Mouse (Mus musculus) left cerebral cortex, postnatal 36 days (tissue): ENCODE measurements around the gene Map3k3. TPM values are rescaled to one million over a fixed set of nuclear protein-coding genes. Genes with fewer than 3 reads are reported as not detected.

Source experiments
- DNase-seq, 2 experiments: peaks; one replicate each; pipeline ENCODE4 v3.0.0; 2021 to 2022; ENCODE audit warnings: low spot score in 2 of 2, mixed read lengths in 1 of 2
- intact Hi-C: fragments of 180-260 bp; cut with DNase I; formaldehyde crosslinking; loops from one replicate; pipeline ENCODE4 v1.15.1; 2025
- total RNA-seq, 2 experiments: library from RNA; stranded (reverse); gene quantifications; 2 replicates each; pipeline ENCODE4 v1.2.3; 2021

Map3k3 gene
- total RNA-seq, 2 experiments from 2014 or later, result 26.9 to 28.4 TPM

DNA sequence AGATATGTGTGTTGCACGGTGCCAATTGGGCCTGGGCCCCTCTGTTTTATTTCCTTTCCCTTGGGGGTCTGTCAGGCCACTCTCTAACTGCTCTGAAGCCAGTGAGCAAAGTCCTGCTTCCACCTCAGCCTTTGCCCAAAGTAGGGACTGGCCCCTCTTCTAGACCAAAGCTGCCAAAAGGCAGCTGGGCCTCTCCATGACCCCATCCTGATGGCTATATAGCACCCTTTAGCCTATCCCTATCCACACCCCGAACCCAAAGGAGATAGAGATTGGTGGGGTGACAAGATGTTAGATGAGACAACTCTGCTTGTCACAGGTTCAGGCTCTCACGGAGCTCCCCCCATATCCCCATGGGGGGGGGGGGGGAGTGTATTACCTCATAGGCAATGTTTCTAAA, 71.3 kb downstream of the Map3k3 start:
- no peak for DNase-seq
- intact Hi-C loops, result loop anchor here (5.0 kb wide), 1 partner anchor 77 kb away; no protein-coding TSS in a partner anchor

DNA sequence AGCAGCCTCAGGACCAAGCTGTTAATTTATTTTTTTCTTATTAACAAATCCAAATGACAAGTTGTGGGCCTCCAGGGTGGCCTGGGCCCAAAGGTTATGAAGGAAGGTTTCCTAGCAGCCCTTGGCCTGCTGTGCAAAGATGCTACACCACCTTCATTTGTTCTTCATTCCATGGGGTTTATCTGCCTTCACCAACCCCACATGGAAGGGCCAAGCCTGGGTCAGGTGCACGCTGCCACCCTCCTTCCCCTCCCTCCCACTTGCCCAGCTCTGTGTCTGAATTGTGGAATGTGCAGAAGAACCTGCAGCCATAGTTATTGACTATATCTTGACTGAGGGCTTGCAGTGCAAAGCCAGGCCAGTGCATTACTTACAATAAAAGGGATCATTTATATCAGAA, 71.8 kb downstream of the Map3k3 start:
- intact Hi-C loops, result loop anchor here (5.0 kb wide), 1 partner anchor 76 kb away; no protein-coding TSS in a partner anchor

DNA sequence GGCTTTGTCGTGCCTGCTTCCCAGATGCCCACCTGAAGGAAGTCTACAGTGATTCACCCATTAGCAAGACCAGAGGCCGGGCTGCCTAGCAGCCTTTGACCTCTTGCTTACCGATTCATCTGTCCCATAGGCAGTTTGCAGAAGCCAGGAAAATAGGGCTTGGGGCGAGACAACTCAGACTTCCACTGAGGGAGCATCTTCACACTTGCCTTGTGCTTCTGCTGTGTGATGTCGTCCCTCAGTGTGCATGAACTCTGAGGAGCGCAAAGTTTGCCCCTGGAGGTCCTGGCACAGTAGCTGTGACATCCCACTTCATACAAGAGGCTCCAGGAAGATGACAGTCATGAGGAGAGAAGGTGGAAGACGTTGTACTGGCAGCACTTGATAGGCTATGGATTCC, 72.7 kb downstream of the Map3k3 start:
- no peak for DNase-seq
- intact Hi-C loops, result loop anchor here (5.0 kb wide), 1 partner anchor 75 kb away; no protein-coding TSS in a partner anchor

More for the DNA sequence above, 71.8 kb downstream of the Map3k3 start:
- DNase-seq, result no peak

DNA sequence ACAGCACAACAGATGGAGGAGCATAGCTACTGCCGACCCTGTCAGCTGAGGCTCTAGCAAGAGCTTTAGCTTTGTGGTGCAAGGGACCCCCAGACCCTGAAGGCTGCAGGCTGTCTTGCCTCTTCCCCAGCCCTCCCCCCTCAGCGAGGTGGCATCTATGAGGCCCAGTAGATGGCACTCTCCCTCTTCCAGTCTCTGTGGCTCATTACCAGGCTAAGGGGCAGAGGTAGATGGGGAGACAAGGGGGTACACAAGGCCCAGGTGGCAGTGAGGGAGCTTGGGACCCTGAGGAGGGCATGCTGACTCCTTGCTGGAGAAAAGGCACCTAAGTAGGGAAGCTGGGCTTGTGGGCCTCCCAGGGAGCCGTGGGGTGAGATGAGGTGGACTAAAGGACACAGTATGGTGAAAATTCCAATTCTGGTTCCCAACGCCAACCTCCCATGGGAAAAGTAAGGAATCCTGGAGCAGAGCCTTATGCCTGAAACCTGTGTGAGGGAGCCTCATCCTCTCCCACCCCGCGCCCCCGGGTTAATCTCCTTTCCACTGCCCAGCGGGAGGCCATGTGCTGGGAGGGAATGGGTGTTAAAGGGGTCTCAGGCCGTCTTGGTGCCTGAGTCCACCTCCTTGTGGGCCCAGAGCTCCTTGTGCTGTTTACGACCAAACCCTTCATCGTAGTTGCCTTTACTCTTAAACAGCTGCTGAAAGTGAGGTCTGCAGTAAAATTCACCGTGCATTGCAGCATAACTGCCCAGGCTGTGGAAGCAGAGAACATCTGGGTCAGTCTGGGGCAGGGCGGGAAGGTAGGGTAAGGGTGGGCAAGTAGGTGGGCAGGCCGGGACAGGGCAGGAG, 73.9 kb downstream of the Map3k3 start:
- peak; percentile 45 to 53 for DNase-seq
- intact Hi-C loops, result loop anchor here (5.0 kb wide), 1 partner anchor 74 kb away; no protein-coding TSS in a partner anchor

DNA sequence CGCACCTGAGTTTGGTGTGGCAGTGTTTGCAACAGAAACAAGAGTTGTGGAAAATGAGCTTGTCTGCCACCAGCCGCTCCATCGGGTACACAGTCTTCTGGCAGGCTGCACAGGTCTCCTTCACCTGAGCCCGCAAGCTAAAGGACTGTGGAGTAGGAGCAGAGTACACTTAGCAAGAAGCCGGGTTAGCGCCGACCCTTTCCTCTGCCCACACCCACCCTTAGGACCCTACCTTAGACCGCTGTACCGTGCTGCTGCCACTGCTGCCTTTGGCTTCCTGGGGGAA, 74.5 kb downstream of the Map3k3 start:
- intact Hi-C loops, result loop anchor here (1.0 to 5.0 kb wide), 2 partner anchors 35 to 73 kb away; no protein-coding TSS in a partner anchor
- DNase-seq, result no peak

DNA sequence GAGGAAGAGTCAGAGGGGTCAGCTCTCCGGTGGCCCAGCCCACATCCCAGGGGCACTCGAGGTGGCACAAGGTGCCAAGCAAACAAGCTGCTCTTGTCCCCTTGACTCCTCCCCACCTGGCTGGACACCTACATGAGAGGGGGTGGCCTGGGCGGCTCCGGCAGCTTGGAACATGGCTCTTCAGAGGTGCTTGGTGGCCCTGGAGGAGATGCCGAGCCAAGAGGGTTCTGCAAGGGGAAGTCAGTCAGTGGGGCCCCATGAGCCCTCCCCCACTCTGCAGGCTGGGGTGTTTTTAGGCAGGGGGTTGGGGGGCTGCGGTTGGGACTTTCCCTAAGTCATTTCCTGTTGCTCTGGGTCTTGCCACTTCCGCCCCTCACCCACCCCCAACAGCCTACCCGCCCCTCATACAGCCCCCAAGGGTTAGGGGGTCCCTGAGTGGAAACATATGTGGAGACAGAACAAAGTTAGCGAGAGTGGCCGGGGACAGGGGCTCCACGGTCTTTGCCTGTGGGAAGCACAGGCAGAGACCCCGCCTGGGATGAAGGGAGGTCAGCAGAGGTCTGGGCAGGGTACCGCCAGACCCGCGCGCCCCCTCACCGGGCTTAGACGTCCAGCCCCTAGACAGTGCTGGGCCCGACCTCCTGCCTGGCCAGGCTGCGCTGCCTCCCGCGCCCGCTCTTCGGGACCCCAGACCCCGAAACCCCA, 75.0 kb downstream of the Map3k3 start:
- intact Hi-C loops, result loop anchor here (1.0 to 5.0 kb wide), 2 partner anchors 35 to 73 kb away; no protein-coding TSS in a partner anchor
- DNase-seq, result peak; percentile 48 to 57

DNA sequence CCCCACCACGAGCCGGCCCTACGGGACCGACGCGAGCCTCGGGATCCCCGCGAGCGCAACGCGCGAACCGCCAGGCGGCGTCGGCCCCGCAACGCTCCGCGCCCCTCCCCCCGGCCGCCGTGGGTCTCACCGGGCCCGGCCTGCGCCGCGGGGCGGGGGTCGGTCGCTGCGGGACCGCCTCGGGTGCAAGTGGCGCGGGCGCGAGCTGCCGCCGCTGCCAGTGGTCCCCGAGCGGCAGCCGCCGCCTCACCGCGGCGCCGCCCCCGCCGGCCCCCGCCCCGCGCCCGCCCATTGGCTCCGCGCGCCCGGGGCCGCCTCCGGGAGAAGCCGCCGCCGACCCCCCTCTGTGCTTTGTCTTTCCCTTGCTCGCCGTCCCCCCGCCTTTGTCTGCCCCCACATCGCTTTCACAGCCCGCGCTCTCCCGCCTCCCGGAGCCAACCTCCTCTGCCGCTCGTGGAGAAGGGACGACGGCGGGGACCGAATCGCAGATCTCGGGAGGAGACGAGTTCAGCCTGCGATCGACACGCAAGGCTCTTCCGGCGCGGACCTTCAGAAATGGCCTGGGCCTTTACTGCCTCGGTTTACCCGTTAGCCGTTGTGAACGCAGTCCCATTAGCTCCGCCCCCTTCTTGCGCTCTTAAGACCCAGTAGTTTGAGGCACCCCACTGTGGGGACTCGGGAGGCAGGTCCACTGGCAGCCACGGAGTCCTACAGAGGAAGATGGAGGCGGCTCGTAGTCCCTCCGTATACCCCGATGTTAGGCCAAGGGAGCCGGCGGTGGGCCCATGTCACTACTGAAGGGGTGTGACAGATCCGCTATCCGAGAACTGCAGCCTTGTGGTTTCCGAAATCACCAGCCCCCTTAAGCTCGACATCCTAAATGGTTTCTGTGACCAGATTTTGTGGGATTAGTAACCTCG, 75.8 kb downstream of the Map3k3 start:
- intact Hi-C loops, result loop anchor here (1.0 to 5.0 kb wide), 3 partner anchors 34 to 75 kb away; partner anchors contain the start of gene Map3k3
- DNase-seq, result peak; percentile 85 to 89

DNA sequence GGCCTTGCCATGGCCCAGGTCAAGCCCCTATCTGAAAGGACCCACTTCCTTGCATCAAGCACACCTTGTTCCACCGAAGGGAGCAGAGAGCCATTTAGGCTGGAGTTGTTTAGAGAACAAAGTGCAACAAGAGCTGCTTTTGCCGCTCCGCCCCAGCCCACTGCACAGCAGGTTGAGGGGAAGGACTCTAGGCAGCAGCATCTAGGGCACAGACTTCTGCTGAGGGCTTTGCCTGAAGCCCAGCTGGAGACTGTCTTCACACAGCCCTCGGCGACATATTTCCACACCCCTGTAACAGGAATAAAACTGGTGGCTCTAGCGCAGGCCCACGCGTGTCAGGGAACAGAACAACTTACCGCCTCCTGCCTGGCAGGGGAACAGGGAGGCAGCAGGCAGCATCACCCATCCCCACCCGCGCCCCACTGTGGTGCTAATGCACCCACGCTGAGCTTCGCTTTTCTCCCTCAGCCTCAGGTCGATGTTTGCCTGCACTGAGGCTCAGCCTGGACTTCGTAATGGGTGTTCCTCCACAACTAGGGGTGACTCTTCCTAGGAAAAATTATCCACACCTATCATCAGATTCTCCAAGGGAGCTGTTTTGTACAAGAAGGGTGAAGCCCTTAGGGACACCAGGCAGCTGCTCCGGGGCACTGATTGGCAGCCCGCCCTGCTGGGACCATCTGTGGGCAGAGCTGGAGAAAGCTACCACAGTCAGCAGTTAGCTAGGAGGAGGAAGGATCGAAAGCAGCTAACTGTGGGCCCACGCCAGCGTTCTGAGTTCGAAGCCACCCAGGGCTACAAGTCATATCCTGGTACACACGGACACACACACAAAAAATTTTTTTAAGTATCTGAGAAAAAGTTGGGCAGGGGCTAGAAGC, 76.7 kb downstream of the Map3k3 start, which contains the start of the genes Gm10840 and Limd2:
Gm10840 (plus strand) TSS at position 10 of the 881 bp plus-strand sequence.
Limd2 (minus strand) TSS at position 20 of the 881 bp plus-strand sequence.
- peak; percentile 90 to 94 for DNase-seq

DNA sequence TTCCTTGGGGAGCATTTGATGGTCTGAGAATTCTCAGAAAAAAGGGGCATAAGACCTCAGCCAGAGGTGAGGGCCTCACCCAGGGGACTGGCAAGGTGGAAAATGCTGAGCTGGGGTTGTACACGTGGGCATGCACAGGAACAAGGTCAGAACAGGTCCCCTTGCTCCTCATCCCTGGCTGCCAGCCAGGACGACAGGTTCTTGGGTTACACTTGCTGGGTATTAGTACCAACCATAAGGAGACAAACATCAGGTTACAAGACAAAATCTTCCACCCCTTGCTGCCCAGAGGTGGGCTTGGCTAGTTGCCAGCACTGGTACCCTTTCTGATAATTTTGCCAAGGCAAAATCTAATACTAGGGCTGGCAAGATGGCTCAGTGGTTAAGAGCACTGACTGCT, 77.8 kb downstream of the Map3k3 start:
- intact Hi-C loops, result no loop called here
- no peak for DNase-seq

More for the DNA sequence above, 76.7 kb downstream of the Map3k3 start, which contains the start of the genes Gm10840 and Limd2:
- intact Hi-C loops, result loop anchor here (1.0 to 2.0 kb wide), 3 partner anchors 18 to 76 kb away; partner anchors contain the start of genes Ccdc47, Ddx42 and Map3k3

DNA sequence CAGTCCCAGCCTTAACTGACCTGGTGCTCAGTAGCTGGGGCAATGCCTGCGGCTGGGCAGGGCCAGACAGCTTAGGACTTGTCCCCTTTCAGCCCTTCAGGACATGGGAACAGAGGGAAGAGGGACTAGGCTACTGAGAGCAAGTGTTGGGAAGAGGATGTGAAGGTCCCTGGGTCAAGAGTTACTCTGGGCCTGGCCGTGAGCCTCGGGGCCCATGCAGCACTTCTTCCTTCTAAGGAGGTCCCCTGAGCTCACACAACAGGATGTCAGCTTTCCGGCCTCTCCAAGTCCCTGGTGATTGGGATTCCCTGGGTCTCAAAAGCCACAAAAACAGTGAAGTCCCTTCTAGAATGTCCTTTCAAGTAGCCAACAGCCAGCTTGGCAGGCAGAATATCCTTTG, 79.1 kb downstream of the Map3k3 start:
- DNase-seq, result no peak
- intact Hi-C loops, result no loop called here

DNA sequence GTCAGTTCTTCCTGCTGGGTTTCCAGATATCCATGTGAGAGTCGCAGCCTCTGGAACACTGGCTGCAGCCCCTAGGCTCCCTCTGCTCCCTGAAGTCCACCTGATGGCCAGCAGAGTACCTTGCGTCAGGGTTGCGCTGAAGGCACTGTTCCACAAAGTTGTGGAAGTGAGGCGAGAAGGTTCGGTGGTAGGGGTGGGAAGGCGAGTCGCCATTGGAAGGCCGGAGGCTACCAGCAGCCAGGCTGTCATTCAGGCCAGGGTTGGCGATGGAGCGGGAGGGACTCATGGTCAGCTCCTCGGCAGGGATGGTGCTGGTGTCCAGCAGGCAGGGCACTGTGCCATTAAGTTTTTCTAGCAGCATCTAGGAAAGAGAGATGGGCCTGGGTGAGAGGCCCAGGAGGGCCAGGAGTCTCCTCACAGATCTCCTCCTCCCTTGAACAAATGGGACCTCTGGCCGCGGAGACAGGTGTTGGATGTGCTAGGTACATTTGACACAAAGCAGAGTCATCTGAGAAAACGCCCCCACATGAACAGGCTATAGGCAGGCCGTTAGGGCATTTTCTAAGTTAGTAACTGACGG, 80.3 kb downstream of the Map3k3 start:
- intact Hi-C loops, result no loop called here
- no peak for DNase-seq

DNA sequence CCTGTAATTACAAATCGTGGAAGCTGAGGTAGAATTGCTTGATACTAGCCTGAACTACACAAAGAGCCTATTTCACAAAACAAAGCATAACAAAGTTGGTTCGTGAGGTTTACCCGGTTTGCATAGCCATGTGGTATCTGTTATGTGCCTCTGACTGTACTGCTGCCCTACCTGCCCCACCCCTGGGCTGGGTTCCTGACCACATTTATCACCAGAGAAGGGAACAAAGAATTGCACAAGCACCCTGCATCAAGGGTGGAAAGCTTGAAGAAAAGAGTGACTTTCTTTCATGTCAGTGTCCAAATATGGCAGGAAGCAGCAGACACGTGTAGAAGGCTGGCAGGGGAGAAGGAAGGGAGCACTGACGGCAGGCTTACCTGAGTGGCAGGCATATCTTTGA, 83.0 kb downstream of the Map3k3 start:
- no peak for DNase-seq
- intact Hi-C loops, result no loop called here

DNA sequence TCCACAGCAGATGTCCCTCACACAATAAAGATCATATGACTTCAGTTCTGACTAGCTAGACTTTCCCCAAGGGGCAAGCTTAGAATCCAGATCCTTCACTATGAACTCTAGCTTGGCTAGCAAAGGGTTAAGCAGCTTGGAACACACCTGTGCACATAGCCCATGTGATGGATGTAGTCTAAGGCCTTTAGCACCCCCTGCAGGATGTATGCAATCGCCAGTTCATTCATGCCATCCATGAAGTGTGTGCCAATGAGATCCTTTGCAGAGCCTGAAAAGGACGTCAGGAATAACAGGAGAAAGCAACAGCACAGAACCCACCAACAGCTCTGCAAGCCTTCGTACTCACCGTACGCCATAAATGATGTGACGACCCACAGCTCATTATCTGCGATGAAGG, 86.4 kb downstream of the Map3k3 start:
- DNase-seq, result no peak
- intact Hi-C loops, result no loop called here

DNA sequence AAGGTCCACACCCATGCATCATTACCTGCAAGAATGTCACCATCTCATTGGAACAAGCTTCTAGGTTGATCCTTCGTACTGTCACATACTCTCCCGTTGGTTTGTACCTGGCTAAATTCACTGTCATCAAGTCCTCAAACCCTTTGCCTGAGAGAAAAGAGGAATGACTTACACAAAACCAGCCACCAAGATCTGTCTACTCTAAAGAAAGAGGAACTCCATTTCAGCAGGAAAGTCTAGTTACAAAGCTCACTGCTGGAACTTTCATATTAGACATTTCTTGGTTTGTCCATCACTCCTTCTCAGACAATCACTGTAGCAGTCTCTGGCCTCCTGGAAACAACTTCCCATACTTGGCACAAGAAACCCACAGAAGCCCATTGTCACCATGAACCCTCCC, 88.8 kb downstream of the Map3k3 start:
- intact Hi-C loops, result no loop called here
- DNase-seq, result no peak

DNA sequence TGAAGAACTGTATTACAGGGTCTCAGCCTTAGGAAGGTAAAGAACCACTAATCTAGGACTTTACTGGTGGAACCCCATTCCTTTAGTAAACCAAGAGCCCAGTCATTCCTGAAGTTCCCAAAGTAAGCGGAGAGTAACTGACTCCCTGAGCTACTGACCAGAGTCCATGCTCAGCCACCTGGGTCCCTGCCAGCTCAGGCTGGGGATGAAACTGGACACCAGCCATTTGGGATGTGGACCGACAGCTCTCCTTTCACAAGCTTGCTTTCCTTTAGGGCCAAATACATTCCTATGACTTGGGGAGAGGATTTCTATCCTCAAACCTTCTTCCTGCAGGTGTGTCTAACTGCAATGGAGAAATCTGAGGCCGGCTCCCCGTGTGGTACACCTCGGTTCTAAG, 90.0 kb downstream of the Map3k3 start:
- DNase-seq, result no peak

DNA sequence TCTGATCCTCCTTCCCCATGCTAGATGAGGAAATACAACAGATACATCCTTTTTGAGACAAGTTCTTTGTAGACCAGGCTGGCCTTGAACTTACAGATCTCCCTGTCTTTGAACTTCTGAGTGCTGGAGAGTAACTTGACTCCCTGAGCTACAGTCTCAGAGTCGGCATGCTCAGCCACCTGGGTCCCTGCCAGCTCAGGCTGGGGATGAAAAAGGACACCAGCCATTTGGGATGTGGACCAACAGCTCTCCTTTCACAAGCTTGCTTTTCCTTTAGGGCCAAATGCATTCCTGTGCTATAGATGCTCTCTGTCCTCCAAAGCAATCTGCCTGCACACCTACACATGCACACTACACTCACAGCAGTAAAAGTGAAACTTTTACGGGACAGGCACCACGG, 90.7 kb downstream of the Map3k3 start:
- DNase-seq, result no peak
- intact Hi-C loops, result no loop called here

More for the DNA sequence above, 90.0 kb downstream of the Map3k3 start:
- intact Hi-C loops, result no loop called here

DNA sequence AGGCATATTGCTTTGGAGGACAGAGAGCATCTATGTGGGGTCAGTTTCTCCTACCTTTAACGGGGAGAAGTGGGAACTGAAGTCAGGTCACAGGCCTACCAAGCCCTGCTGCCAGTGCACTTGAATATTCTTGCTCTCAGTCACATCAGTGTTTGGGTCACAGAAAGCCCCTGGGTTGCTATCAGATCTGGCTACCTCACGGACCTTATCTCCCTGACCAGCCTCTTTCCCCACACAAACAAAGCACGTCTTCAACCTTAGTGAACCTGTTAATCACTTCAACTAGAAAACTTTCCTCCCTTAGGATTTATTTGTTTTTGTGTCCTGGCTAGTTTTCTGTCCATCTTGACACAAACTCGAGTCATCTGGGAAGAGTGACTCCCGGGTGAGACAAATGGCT, 92.0 kb downstream of the Map3k3 start:
- intact Hi-C loops, result no loop called here

More for the DNA sequence above, 92.0 kb downstream of the Map3k3 start:
- DNase-seq, result no peak
